Mouse (Mus musculus) limb, embryonic 10.5 days (tissue): ENCODE measurements around the gene Ugcg. TPM values are rescaled to one million over a fixed set of nuclear protein-coding genes. Genes with fewer than 3 reads are reported as not detected.

ENCODE experiments used
- DNase-seq: peaks from one replicate; pipeline ENCODE4 v3.0.0-alpha.2; 2017; ENCODE audit warnings: low spot score
- H3K27ac ChIP-seq: fragments of 300-500 bp; sonication (generic); 2 replicates; pipeline ENCODE4 v1.5.1; 2016; ENCODE audit warnings: mild to moderate bottlenecking
- H3K27me3 ChIP-seq: fragments of 300-500 bp; sonication (generic); 2 replicates; pipeline ENCODE4 v1.6.1; 2016; ENCODE audit warnings: low read depth, mild to moderate bottlenecking; ENCODE audit not compliant: poor library complexity, severe bottlenecking
- H3K36me3 ChIP-seq: fragments of 300-500 bp; sonication (generic); 2 replicates; pipeline ENCODE4 v1.6.1; 2016; ENCODE audit warnings: mild to moderate bottlenecking, moderate library complexity
- H3K4me1 ChIP-seq: fragments of 300-500 bp; sonication (generic); 2 replicates; pipeline ENCODE4 v1.6.1; 2016
- H3K4me3 ChIP-seq: fragments of 300-500 bp; sonication (generic); 2 replicates; pipeline ENCODE4 v1.5.1; 2016; ENCODE audit warnings: mild to moderate bottlenecking, moderate library complexity
- H3K9me3 ChIP-seq: fragments of 300-500 bp; sonication (generic); replicated peaks from 2 replicates; pipeline ENCODE4 v1.6.1; 2016; ENCODE audit warnings: mild to moderate bottlenecking
- WGBS: fragments of 180-500 bp; shearing (Covaris S2); methylation state at CpG from one replicate; pipeline ENCODE4 v1.1.7; 2016; 5-methylcytosine and 5-hydroxymethylcytosine counted together
- polyA plus RNA-seq: library from polyadenylated mRNA; unstranded; fragments of >200 nt; fragmentation: Nextera tagmentation; extraction: Ambion mirVana; gene quantifications from 2 replicates; pipeline ENCODE4 v1.2.1, GENCODE M21; 2016

The Ugcg gene
- polyA plus RNA-seq = 8.7 and 9.2 TPM in 2 replicates

- Histone ChIP-seq H3K27ac (peak within 1 kb of the TSS; percentile 96), H3K36me3 (no peaks in the 10 kb centered on the region), H3K4me3 (peak within 1 kb of the TSS; percentile 88), H3K27me3 (no peaks in the 10 kb centered on the region), H3K9me3 (no peaks in the 10 kb centered on the region), H3K4me1 (peaks cover 11% of the 10 kb centered on the region)
- DNase-seq = no peak
- WGBS = 2% methylated on average over 97 of the region's 99 CpGs
Observed at GRCm38 (mm10) chr4:59188802-59189545, at the start of gene Ugcg. Gene Ugcg (plus strand): TSS chr4:59189257.

- H3K27ac ChIP-seq = no peak overlapping the region
Observed at GRCm38 (mm10) chr4:59149043-59149442, 40.0 kb upstream of the Ugcg start.

GRCm38 (mm10) chr4:59150907-59151306, 38.1 kb upstream of the Ugcg start:
- DNase-seq = no peak
- H3K9me3 ChIP-seq = no peaks in the 10 kb centered on the region
- H3K27ac ChIP-seq = no peak overlapping the region
- no peaks in the 10 kb centered on the region for H3K4me1 ChIP-seq
- H3K36me3 ChIP-seq = no peaks in the 10 kb centered on the region
- 86% methylated on average over 5 of the region's 5 CpGs for WGBS
- H3K4me3 ChIP-seq = no peak overlapping the region
- H3K27me3 ChIP-seq = no peaks in the 10 kb centered on the region

More at GRCm38 (mm10) chr4:59149043-59149442, 40.0 kb upstream of the Ugcg start:
- no peaks in the 10 kb centered on the region for H3K4me1 ChIP-seq
- 92% methylated on average over 5 of the region's 5 CpGs for WGBS
- no peaks in the 10 kb centered on the region for H3K27me3 ChIP-seq
- no peak for DNase-seq
- no peak overlapping the region for H3K4me3 ChIP-seq
- no peaks in the 10 kb centered on the region for H3K36me3 ChIP-seq
- H3K9me3 ChIP-seq = no peaks in the 10 kb centered on the region

- Histone ChIP-seq H3K4me1 (no peaks in the 10 kb centered on the region), H3K36me3 (no peaks in the 10 kb centered on the region), H3K4me3 (no peak overlapping the region), H3K9me3 (no peaks in the 10 kb centered on the region), H3K27me3 (no peaks in the 10 kb centered on the region), H3K27ac (no peak overlapping the region)
- 66% methylated on average over 1 of the region's 1 CpGs for WGBS
- DNase-seq = no peak
Observed at GRCm38 (mm10) chr4:59151953-59152352, 37.1 kb upstream of the Ugcg start.

GRCm38 (mm10) chr4:59156897-59157592, 32.0 kb upstream of the Ugcg start:
- Histone ChIP-seq H3K27me3 (no peaks in the 10 kb centered on the region), H3K9me3 (no peaks in the 10 kb centered on the region), H3K36me3 (no peaks in the 10 kb centered on the region), H3K27ac (no peak overlapping the region), H3K4me3 (no peak overlapping the region), H3K4me1 (no peaks in the 10 kb centered on the region)
- 73% methylated on average over 7 of the region's 7 CpGs for WGBS
- DNase-seq = no peak

- WGBS = 85% methylated on average over 2 of the region's 2 CpGs
- H3K27me3 ChIP-seq = no peaks in the 10 kb centered on the region
- no peaks in the 10 kb centered on the region for H3K4me1 ChIP-seq
- no peak overlapping the region for H3K4me3 ChIP-seq
- H3K27ac ChIP-seq = no peak overlapping the region
- H3K9me3 ChIP-seq = no peaks in the 10 kb centered on the region
- no peak for DNase-seq
- H3K36me3 ChIP-seq = no peaks in the 10 kb centered on the region
Observed at GRCm38 (mm10) chr4:59157654-59158053, 31.4 kb upstream of the Ugcg start.

- no peak overlapping the region for H3K27ac ChIP-seq
- 93% methylated on average over 5 of the region's 5 CpGs for WGBS
Observed at GRCm38 (mm10) chr4:59160289-59160688, 28.8 kb upstream of the Ugcg start.

GRCm38 (mm10) chr4:59160959-59161670, 27.9 kb upstream of the Ugcg start:
- no peak for DNase-seq
- Histone ChIP-seq H3K36me3 (no peaks in the 10 kb centered on the region), H3K9me3 (no peaks in the 10 kb centered on the region), H3K4me1 (peaks cover 4% of the 10 kb centered on the region; the same call in 1 of the 2 replicates), H3K27ac (no peak overlapping the region), H3K4me3 (no peak overlapping the region), H3K27me3 (no peaks in the 10 kb centered on the region)
- WGBS = 77% methylated on average over 8 of the region's 8 CpGs

More at GRCm38 (mm10) chr4:59160289-59160688, 28.8 kb upstream of the Ugcg start:
- H3K4me3 ChIP-seq = no peak overlapping the region
- DNase-seq = no peak
- H3K36me3 ChIP-seq = no peaks in the 10 kb centered on the region
- H3K27me3 ChIP-seq = no peaks in the 10 kb centered on the region
- H3K4me1 ChIP-seq = peaks cover 4% of the 10 kb centered on the region; the same call in 1 of the 2 replicates
- no peaks in the 10 kb centered on the region for H3K9me3 ChIP-seq

GRCm38 (mm10) chr4:59164034-59164433, 25.0 kb upstream of the Ugcg start:
- Histone ChIP-seq H3K27ac (no peak overlapping the region), H3K9me3 (no peaks in the 10 kb centered on the region), H3K4me1 (peaks cover 4% of the 10 kb centered on the region; the same call in 1 of the 2 replicates), H3K4me3 (no peak overlapping the region), H3K27me3 (no peaks in the 10 kb centered on the region), H3K36me3 (no peaks in the 10 kb centered on the region)
- WGBS = 70% methylated on average over 2 of the region's 2 CpGs
- no peak for DNase-seq

- no peaks in the 10 kb centered on the region for H3K9me3 ChIP-seq
- H3K4me3 ChIP-seq = no peak overlapping the region
- no peaks in the 10 kb centered on the region for H3K36me3 ChIP-seq
- no peak for DNase-seq
- H3K27me3 ChIP-seq = no peaks in the 10 kb centered on the region
- no peak overlapping the region for H3K27ac ChIP-seq
- WGBS = 89% methylated on average over 2 of the region's 2 CpGs
- H3K4me1 ChIP-seq = peaks cover 4% of the 10 kb centered on the region; the same call in 1 of the 2 replicates
Observed at GRCm38 (mm10) chr4:59167251-59167847, 21.7 kb upstream of the Ugcg start.

GRCm38 (mm10) chr4:59169981-59170380, 19.1 kb upstream of the Ugcg start:
- no peaks in the 10 kb centered on the region for H3K27me3 ChIP-seq
- DNase-seq = no peak
- H3K9me3 ChIP-seq = no peaks in the 10 kb centered on the region
- H3K4me3 ChIP-seq = no peak overlapping the region
- H3K4me1 ChIP-seq = no peaks in the 10 kb centered on the region
- WGBS = 85% methylated on average over 5 of the region's 5 CpGs
- H3K36me3 ChIP-seq = no peaks in the 10 kb centered on the region
- no peak overlapping the region for H3K27ac ChIP-seq

GRCm38 (mm10) chr4:59172616-59173015, 16.4 kb upstream of the Ugcg start:
- DNase-seq = no peak
- 85% methylated on average over 2 of the region's 2 CpGs for WGBS
- Histone ChIP-seq H3K27ac (no peak overlapping the region), H3K36me3 (no peaks in the 10 kb centered on the region), H3K4me3 (no peak overlapping the region), H3K4me1 (no peaks in the 10 kb centered on the region), H3K27me3 (no peaks in the 10 kb centered on the region), H3K9me3 (no peaks in the 10 kb centered on the region)
